Mouse (Mus musculus): ENCODE results near the gene Sfxn3.
"Not testable (repeated sequence)": the region's sequence is repeated elsewhere in the genome, so short reads cannot be mapped to it uniquely, and the experiment has no call there.

The Sfxn3 gene

GRCm38 (mm10) chr19:45018351-45018831 is 28.9 kb upstream of the Sfxn3 start:
- peak; percentile 49 for DNase-seq

- no peak for DNase-seq
These were observed 27.0 kb upstream of the Sfxn3 start for GRCm38 (mm10) chr19:45020348-45020747.

DNA sequence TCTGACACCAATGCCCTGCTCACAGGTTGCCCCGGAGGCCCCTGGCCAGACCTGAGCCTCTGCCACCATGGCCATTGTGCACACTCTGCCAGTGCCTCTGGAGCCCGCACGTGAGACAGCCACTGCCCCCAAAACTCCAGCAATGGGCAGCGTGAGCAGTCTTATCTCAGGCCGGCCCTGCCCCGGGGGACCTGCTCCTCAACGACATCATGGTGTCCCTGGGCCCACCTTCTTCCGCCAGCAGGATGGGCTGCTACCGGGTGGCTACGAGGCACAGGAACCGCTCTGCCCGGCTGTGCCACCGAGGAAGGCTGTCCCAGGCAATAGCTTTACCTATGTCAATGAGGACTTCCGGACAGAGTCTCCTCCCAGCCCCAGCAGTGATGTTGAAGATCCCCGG is 25.9 kb upstream of the Sfxn3 start:
- no peak for DNase-seq

GRCm38 (mm10) chr19:45023993-45024392 is 23.3 kb upstream of the Sfxn3 start:
- DNase-seq, result no peak

GRCm38 (mm10) chr19:45024775-45025174 is 22.5 kb upstream of the Sfxn3 start:
- DNase-seq, result no peak

GRCm38 (mm10) chr19:45025937-45026568 is 21.2 kb upstream of the Sfxn3 start:
- DNase-seq, result no peak

GRCm38 (mm10) chr19:45026958-45027670 is 20.2 kb upstream of the Sfxn3 start:
- no peak for DNase-seq

DNA sequence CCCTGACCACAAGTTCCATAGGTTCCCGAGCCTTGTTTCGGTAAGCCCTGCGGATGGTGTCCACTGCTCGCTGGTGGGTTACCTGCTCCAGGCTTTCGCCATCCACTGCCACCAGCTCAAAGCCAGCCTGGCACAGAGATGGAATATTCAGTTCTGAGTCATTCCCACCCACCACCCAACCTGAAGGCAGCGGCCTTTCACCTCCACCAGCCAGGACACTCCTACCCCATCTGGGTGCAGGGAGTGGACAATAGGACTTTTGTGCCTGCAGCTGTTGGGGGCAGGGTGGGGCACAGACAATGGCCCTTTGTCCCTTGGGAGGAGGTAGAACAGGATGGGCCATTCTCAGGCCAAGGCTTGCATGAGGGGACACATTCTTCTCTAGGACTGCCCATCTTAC is 19.5 kb upstream of the Sfxn3 start:
- DNase-seq, result no peak

DNA sequence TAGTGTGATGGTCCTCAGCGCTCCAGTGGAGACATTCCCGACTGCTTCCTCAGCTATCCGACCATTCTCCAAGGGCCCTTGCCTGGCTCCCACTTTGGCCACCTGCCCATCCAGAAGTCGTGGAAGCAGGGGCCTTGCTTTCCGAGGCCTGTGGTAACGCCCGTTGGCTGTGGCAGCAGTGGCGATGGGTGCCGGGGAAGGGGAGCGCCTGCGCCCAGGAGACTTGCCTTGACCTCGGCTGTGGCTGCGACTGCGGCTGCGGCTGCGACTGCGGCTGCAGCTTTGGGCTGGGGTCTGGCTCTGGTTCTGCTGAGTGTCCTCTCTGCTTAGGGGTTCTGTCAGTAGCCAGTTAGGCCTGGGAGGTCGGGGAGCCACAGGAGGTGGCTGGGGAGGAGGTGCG is 18.6 kb upstream of the Sfxn3 start:
- no peak for DNase-seq

GRCm38 (mm10) chr19:45029571-45029970 is 17.7 kb upstream of the Sfxn3 start:
- no peak for DNase-seq

DNA sequence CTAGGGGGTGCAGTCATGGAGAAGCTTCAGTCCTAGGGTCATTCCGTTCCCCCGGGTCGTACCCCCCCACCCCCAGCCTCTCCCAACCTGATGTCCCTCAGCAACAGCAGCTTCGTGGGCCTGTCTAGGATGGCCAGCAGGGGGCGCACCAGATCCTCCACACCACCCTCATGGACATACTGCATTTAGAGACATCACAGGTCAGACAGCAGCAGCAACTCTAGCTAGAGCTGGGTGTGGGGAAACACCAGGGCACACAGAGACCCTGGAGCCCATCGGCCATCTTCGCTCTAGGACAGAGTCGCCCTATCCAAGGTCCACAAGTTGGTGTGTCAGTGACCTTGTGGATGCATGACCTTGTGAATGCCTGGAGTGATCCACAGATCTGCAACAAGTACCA is 17.2 kb upstream of the Sfxn3 start:
- DNase-seq, result peak; percentile 78

GRCm38 (mm10) chr19:45030746-45031693 is 16.3 kb upstream of the Sfxn3 start:
- peak; percentile 82 for DNase-seq

DNA sequence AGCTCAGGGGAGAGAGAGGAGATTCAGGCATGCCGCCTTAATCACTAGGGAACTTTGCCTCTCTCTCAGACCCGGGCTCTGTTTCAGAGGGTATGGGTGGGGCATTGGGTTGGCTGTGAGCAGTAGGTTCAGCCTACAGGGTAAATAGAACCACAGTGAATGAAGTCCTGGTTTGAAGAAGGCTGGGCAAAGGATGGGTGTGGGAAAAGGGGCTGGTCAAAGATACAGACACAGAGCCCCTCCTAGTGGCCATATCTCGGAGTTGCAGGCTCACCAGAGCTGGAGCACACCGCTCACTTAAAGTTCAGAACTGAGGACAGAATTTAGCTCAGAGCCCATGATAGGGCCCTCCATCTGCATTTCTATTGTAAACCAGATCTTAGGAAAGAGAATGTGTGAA is 15.5 kb upstream of the Sfxn3 start:
- peak; percentile 83 for DNase-seq

- no peak for DNase-seq
These were observed 14.6 kb upstream of the Sfxn3 start for GRCm38 (mm10) chr19:45032570-45033332.

GRCm38 (mm10) chr19:45036867-45037266 is 10.4 kb upstream of the Sfxn3 start:
- peak; percentile 47 for DNase-seq

DNA sequence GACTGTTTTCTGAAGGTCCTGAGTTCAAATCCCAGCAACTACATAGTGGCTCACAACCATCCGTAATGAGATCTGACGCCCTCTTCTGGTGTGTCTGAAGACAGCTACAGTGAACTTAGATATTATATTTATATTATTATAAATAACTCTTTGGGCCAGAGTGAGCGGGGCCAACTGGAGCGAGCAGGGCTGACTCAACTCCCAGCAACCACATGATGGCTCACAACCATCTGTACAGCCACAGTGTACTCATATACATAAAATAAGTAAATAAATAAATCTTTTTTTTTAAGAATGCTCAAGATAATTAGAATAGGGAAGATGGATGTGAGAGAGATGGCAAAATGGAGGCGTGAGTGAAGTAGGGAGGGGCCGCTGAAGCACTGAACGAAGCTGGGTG is 9.1 kb upstream of the Sfxn3 start:
- DNase-seq, result not testable (repeated sequence)

GRCm38 (mm10) chr19:45040214-45040613 is 7.1 kb upstream of the Sfxn3 start:
- DNase-seq, result no peak

DNA sequence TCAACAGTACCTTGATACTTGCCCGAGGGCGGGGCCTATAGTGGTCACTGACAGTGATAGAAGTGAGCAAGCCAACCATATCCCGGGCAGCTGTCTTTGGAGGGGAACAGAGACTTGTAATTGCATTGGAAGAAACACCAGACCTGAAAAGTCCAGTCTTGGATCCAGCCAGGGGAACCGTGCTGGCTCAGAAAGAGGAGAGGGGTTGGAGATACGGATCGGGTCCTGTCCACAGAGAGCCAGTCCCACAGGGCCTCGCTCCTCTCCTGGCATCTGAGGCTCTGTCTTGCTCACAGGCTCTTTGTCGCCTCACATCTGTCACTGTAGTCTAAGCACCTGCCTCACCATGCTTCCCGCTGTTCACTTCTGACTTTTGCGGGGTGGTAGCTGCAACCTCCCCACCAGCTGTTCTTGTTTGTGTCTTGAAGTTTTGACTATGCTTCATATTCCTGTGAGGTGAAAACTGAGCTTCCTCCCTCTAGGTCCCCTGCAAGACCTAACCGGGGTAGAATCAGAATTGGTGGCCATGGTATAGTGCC is 2.8 kb upstream of the Sfxn3 start:
- DNase-seq, result no peak

DNA sequence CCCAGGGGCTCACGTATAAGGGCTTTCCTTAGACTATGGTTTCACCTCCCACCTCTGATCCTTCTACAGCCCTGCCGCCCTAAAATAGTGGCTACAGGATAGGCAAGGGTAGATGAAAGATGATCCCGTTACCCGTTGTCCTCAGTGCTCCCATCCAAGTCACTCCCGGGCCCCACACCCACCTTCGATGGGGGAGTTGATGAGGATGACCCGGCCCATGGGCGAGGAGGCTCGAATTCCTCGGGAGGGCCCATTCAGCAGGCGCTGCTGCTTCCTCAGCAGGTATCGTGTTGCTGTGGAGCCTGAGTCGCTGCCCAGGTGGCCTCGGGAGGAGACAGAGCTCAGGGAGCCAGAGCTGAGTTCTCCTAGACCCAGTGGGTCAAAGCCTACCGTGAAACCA is 2.1 kb upstream of the Sfxn3 start:
- DNase-seq, result no peak

- DNase-seq, result no peak
These were observed 1.7 kb upstream of the Sfxn3 start, which contains the start of gene Pdzd7 for GRCm38 (mm10) chr19:45045651-45046050. TSS of gene Pdzd7 (minus strand) at chr19:45045717.

DNA sequence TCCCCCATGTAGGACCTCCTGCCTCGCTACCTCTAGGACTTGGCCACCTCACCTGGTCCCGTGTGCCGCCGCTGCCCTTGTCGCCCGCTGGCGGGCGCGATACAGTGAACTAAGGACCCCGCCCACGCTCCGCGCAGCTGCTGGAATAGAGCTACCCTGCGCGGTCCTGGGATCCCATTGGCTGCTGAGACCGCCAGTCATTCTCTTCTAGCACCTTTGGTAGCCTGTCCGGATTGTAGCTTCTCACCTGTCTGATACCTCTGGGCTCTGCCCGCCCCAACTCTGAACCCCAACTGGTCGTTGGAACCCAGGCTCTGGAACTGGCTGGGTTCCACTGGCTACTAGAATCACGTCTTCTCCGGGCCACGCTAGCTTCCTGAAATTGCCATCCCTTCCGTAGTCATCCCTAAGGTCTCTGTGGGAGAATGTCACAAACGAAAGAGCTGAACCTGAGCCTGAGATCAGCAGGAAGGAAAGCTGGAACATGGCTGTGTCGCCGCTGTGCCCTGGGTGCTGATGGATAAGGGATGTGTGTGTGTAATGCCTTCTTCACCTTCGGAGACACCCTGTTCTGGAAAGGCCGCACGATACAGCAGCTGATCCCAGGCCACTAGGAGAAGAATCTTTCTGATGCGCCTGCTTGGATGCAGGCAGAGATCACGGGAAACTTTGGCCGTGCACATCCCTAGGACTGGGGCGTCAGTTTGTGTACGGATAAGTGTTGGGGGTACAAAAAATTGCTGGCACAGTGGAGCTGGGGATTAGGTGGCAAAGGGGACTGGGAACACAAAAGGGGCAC is 581 bp upstream of the Sfxn3 start:
- DNase-seq, result peak; percentile 88
